Mouse (Mus musculus): Measurements from ENCODE around the gene Tax1bp1. TPM values are rescaled to one million over a fixed set of nuclear protein-coding genes. Genes with fewer than 3 reads are reported as not detected.

The Tax1bp1 gene
- polyA plus RNA-seq, 1 experiment from 2014 or later: 144 TPM

DNA sequence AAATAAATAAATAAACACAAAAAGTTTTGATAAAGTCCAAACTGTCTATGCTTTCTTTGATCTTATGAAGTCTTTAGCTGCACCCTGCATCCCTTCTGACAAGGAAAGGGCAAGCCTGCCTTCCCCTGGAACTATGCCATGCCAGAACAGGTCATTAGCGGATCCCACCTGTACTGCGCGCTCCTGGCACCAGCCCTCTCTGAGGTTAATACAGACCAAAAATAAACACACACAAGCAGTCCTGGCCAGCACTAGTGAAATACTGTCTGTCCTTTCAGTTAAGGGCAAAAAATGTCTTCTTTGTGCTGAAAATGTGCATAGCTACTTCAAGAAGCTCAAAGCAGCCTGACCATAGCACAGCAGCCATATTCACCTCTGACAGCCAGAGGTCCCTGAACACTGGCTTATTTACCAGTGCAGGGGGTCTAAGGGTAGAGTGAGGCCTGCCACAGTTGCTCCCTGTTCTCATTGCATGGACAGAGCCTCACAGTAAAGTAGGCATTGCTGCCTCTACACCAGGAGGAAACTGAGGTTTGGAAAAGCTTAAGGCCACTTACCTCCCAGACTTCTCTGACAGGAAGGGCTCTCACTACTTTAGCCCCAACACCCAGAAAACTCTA is 91.8 kb downstream of the Tax1bp1 start:
- Histone ChIP-seq H3K4me3 (ENCODE audit: low read length) (no peak overlapping the region), H3K36me3 (ENCODE audit: control insufficient read depth, insufficient read depth, low read length) (no peaks in the 10 kb centered on the region), H3K9ac (ENCODE audit: low read length) (no peak overlapping the region), H3K4me1 (replicated peaks; ENCODE audit: control insufficient read depth, insufficient read depth, low read length) (no peaks in the 10 kb centered on the region), H3K9me3 (ENCODE audit: control insufficient read depth, low read length) (no peaks in the 10 kb centered on the region), H3K27me3 (ENCODE audit: control insufficient read depth, insufficient read depth, low read depth, low read length) (no peaks in the 10 kb centered on the region), H3K4me2 (ENCODE audit: low read depth, low read length) (no peak overlapping the region), H3K27ac (ENCODE audit: low read length) (no peak overlapping the region)
- 80% methylated on average over 3 of the region's 3 CpGs for WGBS
- no peak for ATAC-seq (ENCODE audit: low read depth)

Other genes starting within 250 kb of the Tax1bp1 start
- 107 and 111 TPM in 2 replicates for gene Hibadh, start 73.3 kb upstream of the Tax1bp1 start, polyA plus RNA-seq (2015; fragmentation: Nextera tagmentation; extraction: Ambion mirVana)